Mouse (Mus musculus) gastrocnemius, adult 2 months (tissue): ENCODE results near the gene Actl7b. TPM values are rescaled to one million over a fixed set of nuclear protein-coding genes. Genes with fewer than 3 reads are reported as not detected.

Source experiments
- DNase-seq: peaks from one replicate; pipeline ENCODE4 v3.0.0; 2022
- H3K27ac ChIP-seq: fragments of 200-600 bp; 2 replicates; pipeline ENCODE4 v1.8.1; 2022; ENCODE audit warnings: mild to moderate bottlenecking
- H3K4me3 ChIP-seq: fragments of 200-600 bp; 2 replicates; pipeline ENCODE4 v1.8.1; 2022; ENCODE audit warnings: mild to moderate bottlenecking, moderate library complexity
- CTCF ChIP-seq: fragments of 200-600 bp; IDR thresholded peaks from 2 replicates; pipeline ENCODE4 v1.8.1; 2022; ENCODE audit warnings: antibody characterized with exemption, mild to moderate bottlenecking, moderate library complexity
- intact Hi-C: fragments of 180-260 bp; cut with DNase I; formaldehyde crosslinking; loops from one replicate; pipeline ENCODE4 v1.15.1; 2025
- long read RNA-seq, 2 experiments: library from polyadenylated mRNA; stranded (forward); transcript quantifications; one replicate each; pipeline ENCODE4 v2.0.0; 2021
- total RNA-seq, 2 experiments: library from RNA; stranded (reverse); gene quantifications; 2 replicates each; pipeline ENCODE4 v1.2.3; 2021

The Actl7b gene
- total RNA-seq: not detected
- long read RNA-seq, experiment 1: 0 reads
- long read RNA-seq, experiment 2: 0 reads

- no peak for DNase-seq
- Histone ChIP-seq H3K27ac (no peak within 1 kb of the TSS), H3K4me3 (no peak within 1 kb of the TSS)
- no peak for TF ChIP-seq CTCF
- intact Hi-C loops: no loop called here
Measured at GRCm38 (mm10) chr4:56741041-56741493, at the start of gene Actl7b. Gene Actl7b, minus strand, starts transcription at chr4:56741443.

GRCm38 (mm10) chr4:56771065-56771464, 29.8 kb upstream of the Actl7b start:
- no peak for DNase-seq
- intact Hi-C loops: no loop called here
- TF ChIP-seq CTCF: no peak
- Histone ChIP-seq H3K4me3 (no peak overlapping the region), H3K27ac (no peak overlapping the region)

GRCm38 (mm10) chr4:56768913-56769312, 27.7 kb upstream of the Actl7b start:
- DNase-seq: no peak
- TF ChIP-seq CTCF: no peak
- Histone ChIP-seq H3K4me3 (no peak overlapping the region), H3K27ac (no peak overlapping the region)
- intact Hi-C loops: no loop called here

- intact Hi-C loops: no loop called here
- no peak for DNase-seq
- TF ChIP-seq CTCF: no peak
- no peak overlapping the region for H3K4me3 ChIP-seq
- no peak overlapping the region for H3K27ac ChIP-seq
Measured at GRCm38 (mm10) chr4:56767861-56768284, 26.6 kb upstream of the Actl7b start.

- intact Hi-C loops: no loop called here
- H3K4me3 ChIP-seq: no peak overlapping the region
- no peak overlapping the region for H3K27ac ChIP-seq
- no peak for DNase-seq
- TF ChIP-seq CTCF: no peak
Measured at GRCm38 (mm10) chr4:56757693-56758092, 16.4 kb upstream of the Actl7b start.

- TF ChIP-seq CTCF: no peak
- intact Hi-C loops: no loop called here
- Histone ChIP-seq H3K4me3 (no peak overlapping the region), H3K27ac (no peak overlapping the region)
- no peak for DNase-seq
Measured at GRCm38 (mm10) chr4:56756966-56757600, 15.8 kb upstream of the Actl7b start.

- intact Hi-C loops: no loop called here
- TF ChIP-seq CTCF: no peak
- H3K4me3 ChIP-seq: no peak overlapping the region
Measured at GRCm38 (mm10) chr4:56756021-56756420, 14.8 kb upstream of the Actl7b start.

GRCm38 (mm10) chr4:56747456-56747855, 6.2 kb upstream of the Actl7b start:
- intact Hi-C loops: no loop called here
- TF ChIP-seq CTCF: no peak
- Histone ChIP-seq H3K27ac (no peak overlapping the region), H3K4me3 (no peak overlapping the region)
- DNase-seq: no peak

More at GRCm38 (mm10) chr4:56756021-56756420, 14.8 kb upstream of the Actl7b start:
- H3K27ac ChIP-seq: no peak overlapping the region
- DNase-seq: no peak

- no peak for DNase-seq
- TF ChIP-seq CTCF: no peak
- Histone ChIP-seq H3K27ac (no peak overlapping the region), H3K4me3 (no peak overlapping the region)
- intact Hi-C loops: no loop called here
Measured at GRCm38 (mm10) chr4:56746345-56746744, 5.1 kb upstream of the Actl7b start.

GRCm38 (mm10) chr4:56743363-56744195, 2.3 kb upstream of the Actl7b start, which contains the start of gene Actl7a:
Gene Actl7a, plus strand, starts transcription at chr4:56743413.
- TF ChIP-seq CTCF: no peak
- intact Hi-C loops: no loop called here
- Histone ChIP-seq H3K4me3 (no peak within 1 kb of the TSS), H3K27ac (no peak within 1 kb of the TSS)
- no peak for DNase-seq

GRCm38 (mm10) chr4:56742698-56743097, 1.5 kb upstream of the Actl7b start:
- intact Hi-C loops: no loop called here
- no peak for TF ChIP-seq CTCF
- DNase-seq: no peak
- Histone ChIP-seq H3K4me3 (no peak overlapping the region), H3K27ac (no peak overlapping the region)

- no peak for TF ChIP-seq CTCF
- no peak for DNase-seq
Measured at GRCm38 (mm10) chr4:56740611-56741010, 632 bp downstream of the Actl7b start.

GRCm38 (mm10) chr4:56740020-56740485, 1.2 kb downstream of the Actl7b start, which contains the start of gene Gm26657:
Gene Gm26657, plus strand, starts transcription at chr4:56740070.
- DNase-seq: no peak

More at GRCm38 (mm10) chr4:56740611-56741010, 632 bp downstream of the Actl7b start:
- Histone ChIP-seq H3K27ac (no peak overlapping the region), H3K4me3 (no peak overlapping the region)
- intact Hi-C loops: no loop called here

More at GRCm38 (mm10) chr4:56740020-56740485, 1.2 kb downstream of the Actl7b start, which contains the start of gene Gm26657:
- no peak within 1 kb of the TSS for H3K27ac ChIP-seq
- intact Hi-C loops: no loop called here
- no peak within 1 kb of the TSS for H3K4me3 ChIP-seq
- no peak for TF ChIP-seq CTCF
